Mouse (Mus musculus): ENCODE measurements around the gene Mrc1. TPM values are rescaled to one million over a fixed set of nuclear protein-coding genes. Genes with fewer than 3 reads are reported as not detected.
"Not testable (repeated sequence)": the region's sequence is repeated elsewhere in the genome, so short reads cannot be mapped to it uniquely, and the experiment has no call there.

Gene Mrc1
- total RNA-seq (2021) = 10 to 100 TPM; 15.2 to 17.7 TPM
- long read RNA-seq, experiment 1, partial matches to known transcripts = 5 of 5 reads
- long read RNA-seq, experiment 1, other reads (novel, unspliced or antisense) = 0 of 5 reads
- long read RNA-seq, experiment 2, full-length matches to known transcripts = 3 of 8 reads
- long read RNA-seq, experiment 2, partial matches to known transcripts = 5 of 8 reads
- long read RNA-seq, experiment 2, other reads (novel, unspliced or antisense) = 0 of 8 reads

DNA sequence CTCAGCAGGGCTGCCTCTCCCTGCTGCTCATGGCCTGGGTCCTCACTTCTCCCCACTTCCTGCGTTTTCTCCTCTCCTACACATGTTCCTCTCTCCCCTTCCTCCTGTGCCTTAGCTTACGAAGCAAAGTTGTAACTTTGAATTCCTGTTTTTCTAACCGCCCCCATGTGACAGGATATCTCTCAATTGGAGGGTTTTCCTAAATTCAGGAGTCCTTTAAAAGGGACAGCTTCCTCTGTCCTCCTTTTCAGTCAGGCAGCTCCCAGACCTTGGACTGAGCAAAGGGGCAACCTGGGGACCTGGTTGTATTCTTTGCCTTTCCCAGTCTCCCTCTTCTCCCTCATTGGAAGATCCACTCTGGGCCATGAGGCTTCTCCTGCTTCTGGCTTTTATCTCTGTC lies at the start of gene Mrc1:
Gene Mrc1, plus strand, starts transcription at position 244 of the 400 bp plus-strand sequence.
- no peak for DNase-seq

DNA sequence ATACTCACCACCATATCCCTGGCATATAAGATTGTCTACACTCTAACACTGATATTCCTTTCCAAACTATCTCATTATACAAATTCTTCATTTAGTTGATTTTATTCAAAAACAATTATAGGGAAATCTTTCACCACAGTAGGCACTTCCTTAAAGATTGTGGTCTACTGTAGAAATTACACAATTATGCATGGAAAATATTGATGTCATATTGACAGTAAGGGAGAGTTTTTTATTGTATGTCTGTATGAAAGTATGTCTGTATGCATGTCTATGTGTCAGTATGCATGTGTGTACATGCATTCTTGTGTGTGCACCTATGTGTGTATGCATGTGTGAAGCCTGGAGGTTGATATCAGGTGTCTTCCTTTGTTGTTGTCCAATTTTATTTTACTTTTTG lies 44.8 kb upstream of the Mrc1 start:
- DNase-seq = no peak

DNA sequence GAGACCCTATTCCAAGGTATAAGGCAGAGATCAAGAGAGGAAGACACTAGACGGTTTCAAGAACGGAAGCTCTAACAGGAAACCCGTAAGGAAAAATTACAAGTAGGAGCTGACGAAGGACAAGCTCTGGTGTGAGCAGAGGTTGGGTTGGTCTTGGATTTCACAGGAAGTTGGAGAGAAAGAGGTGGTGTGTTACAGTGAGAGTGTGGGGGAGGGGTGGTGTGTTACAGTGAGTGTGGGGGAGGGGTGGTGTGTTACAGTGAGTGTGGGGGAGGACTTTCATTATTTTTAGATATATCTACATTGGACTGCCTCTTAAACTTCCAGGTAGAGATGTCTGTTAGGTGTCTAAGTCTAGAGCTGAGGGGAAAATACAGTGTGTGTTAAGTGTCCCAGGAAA lies 38.5 kb upstream of the Mrc1 start:
- no peak for DNase-seq

DNA sequence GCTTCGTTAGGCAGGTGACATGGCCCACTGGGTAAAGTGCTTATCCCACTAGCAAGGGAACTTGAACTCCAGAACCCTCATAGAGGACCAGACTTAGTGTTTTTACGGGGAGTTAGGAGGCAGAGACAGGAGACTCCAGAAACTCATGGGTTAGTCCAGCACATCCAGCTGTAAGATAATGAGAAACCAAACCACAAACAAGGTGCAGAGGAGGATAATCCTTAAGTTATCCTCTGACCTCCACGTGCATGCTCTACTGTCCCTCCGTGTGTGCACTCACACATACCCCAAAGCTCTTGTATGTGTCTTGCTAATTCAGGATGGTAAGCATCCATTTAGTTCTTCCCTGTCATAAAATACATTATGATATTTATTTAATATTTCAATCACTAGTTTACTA lies 37.6 kb upstream of the Mrc1 start:
- no peak for DNase-seq

DNA sequence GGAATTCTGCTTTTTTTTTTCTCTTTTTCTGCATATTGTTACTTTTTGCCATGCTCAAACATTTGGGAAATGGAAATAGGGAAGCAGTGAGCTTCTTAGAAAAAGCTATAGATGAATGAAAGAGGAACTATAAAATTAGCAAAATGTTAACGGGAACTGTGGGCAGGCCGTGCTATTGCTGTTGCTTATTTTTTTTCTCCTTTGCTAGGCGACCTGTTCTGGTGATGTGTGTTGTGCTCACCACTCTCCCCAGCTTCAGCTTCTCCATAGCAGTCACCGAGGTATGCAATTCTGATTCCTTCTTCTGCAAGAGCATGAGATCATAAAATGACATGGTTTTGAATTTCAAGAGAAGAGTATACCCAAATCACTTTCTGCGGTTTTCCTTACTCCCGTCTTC lies 37.1 kb upstream of the Mrc1 start:
- DNase-seq = no peak

DNA sequence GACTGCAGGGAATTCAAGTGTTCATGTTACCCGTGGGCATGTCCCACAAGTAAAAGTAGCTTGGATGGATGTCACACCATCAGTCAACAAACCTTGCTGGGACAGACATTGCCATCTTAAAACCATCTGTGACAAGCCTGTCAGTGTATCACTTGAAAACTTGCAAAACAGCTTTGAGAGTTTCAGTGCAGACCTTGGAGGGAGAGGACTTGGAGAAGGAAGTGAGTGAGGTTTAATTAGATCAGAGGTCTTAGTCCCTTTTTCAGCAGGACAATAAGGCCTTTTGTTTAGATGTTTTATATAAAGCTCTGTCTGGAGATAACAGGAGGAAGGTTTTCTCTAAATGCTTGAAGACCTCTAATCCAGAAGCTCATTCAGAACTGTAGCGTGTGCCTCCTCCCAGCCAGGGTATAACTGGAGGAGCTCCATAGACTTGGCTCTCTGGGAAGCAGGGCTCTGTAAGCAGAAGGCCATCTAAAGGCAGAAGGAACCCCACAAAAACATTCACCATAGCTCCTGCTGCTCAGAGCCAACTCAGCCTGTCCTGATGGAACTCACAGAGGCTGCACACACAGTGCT lies 30.8 kb upstream of the Mrc1 start:
- not testable (repeated sequence) for DNase-seq

DNA sequence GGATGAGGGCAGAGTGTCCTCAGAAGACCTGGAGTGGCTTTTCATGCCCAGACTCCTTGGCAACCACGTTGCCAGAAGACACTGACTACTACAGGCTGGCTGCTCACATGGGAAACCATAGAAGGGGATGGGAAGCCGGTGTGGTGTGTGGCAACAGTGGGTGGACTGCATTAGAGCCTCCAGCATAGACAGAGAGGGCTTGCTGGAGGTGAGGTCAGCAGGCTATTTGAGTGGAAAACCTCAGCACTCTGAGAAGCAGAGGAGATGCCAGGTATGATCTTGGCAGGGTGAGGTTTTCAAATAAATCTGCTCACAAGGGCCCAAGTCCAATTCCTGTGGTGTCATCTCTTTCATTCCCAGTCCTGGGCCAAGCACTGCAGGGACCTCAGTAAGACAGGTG lies 29.6 kb upstream of the Mrc1 start:
- DNase-seq = peak; percentile 87

DNA sequence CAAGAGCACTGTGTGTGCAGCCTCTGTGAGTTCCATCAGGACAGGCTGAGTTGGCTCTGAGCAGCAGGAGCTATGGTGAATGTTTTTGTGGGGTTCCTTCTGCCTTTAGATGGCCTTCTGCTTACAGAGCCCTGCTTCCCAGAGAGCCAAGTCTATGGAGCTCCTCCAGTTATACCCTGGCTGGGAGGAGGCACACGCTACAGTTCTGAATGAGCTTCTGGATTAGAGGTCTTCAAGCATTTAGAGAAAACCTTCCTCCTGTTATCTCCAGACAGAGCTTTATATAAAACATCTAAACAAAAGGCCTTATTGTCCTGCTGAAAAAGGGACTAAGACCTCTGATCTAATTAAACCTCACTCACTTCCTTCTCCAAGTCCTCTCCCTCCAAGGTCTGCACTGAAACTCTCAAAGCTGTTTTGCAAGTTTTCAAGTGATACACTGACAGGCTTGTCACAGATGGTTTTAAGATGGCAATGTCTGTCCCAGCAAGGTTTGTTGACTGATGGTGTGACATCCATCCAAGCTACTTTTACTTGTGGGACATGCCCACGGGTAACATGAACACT lies 28.2 kb upstream of the Mrc1 start:
- not testable (repeated sequence) for DNase-seq

DNA sequence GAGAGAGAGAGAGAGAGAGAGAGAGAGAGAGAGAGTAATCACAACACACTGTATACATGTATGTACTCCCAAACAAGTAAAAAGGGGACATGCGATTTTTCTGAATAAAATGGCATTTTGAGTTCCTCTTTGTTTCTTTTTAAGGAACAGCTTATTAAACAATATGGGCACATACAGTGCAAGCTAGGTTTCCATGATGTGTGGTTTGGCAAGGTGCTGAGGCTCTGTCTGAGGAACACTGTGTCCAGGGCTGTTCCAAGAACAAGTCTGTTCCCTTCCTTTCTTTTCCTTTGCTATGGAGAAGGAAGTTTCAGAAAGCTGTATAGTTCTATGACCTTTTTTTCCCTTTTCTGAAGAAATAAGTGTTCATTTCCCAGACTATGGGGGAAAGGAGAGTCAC lies 24.9 kb upstream of the Mrc1 start:
- DNase-seq = no peak

DNA sequence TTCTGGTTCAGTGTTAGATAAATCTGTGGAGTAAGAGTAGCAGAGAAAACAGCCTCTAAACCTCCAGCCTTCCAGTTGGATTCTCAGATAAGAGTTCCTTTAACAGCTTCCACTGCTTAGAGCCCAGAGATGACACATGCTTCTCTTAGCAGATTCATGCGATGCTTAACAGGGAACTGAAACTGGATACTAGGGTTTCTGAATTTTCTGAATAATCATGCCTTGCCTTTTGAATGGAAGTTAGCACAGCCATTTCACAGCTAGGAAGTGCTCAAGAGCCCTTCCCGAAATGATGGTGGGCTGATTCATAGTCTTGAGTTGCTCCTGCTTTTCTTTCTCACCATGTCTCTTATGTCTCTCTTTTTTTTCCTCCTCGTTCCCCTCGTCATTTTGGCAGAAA lies 22.4 kb upstream of the Mrc1 start:
- DNase-seq = no peak

DNA sequence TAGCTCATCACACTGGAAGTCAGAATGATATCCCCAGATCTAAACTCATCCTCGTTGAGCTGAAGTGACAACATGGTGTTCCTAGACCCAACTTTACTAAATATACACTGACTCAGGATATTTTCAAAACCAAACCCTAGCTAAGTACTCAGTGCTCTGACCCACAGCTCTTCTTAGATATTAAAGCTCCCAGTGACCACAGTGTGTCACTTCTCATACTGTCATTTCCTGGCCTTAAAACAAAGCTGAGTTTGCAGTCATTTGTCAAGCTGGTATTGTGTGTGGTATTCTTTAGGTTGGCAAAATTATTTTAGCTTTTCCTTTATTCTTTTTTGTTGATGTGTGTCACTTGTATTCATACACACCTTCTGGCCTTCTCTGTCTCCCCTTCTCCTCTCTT lies 18.5 kb upstream of the Mrc1 start:
- no peak for DNase-seq

DNA sequence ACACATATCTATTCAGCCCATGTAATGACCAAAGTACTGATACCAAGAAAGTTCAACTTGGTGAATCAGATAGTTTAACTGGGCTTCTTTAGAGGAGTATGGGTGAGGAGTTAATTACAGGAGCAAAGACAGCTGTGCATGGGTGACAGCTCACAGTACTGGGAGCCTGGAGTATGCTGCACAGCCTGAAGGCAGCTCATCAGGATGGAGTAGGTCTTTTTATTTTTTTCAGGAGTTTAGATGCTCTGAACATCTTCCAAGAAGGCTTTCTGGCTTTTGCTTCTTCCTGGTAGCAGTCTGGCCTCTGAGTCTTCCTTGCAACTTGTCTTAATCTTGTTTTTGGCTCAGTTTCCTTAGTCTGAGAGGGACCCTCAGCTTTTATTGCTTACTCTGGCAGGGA lies 17.6 kb upstream of the Mrc1 start:
- no peak for DNase-seq

DNA sequence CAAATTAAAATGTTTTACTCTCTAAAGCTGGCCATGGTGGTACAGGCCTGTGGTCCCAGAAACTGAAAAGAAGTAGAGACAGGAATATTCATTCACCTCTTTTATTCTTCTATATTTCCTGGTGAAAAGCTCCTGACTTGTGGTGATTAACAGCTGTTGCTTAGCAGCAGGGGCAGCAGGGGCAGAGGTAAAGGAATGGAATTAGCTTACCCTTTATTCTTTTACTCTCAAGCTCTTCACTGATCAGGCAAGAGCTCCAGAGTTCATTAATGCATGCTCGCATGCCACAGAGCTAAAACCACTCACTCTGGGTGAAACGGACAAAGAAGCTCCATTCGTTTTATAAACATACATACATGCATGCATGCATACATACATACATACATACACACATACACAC lies 14.4 kb upstream of the Mrc1 start:
- DNase-seq = no peak

DNA sequence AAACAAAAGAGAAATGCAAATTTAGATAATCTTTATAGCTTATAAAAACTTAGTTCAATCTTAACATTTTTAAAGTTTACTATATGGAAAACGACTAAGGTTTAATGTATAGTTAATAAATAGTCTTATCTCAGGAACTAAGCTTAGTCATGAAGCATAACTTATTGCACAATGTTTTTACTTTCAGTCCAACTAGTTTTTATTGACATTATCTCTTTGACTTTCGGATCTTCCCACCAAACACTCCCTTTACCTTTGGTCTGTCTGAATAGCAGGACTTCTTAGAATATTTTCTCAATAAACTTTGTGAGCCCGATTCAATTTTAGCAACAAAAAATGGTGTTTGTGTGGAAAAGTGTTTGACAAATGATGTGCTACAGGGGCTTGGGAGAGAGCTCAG lies 12.5 kb upstream of the Mrc1 start:
- no peak for DNase-seq

DNA sequence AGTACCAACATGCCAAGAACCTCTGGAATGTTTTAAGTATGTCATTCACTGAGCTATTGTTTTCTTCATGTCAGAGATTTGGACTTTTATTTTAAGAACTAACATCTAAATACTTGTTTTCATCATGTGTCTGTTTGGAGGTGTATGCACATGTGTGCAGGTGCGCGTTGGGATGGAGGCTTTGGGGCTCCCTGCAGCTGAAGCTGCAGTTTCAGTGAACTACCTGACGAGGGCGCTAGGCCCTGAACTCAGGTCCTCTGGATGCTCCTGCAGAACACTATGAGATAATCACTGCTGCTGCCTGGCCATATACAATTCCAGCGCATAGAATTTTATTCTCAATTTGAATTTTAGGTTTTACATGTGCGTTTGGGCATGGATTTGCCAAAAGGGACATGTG lies 11.1 kb upstream of the Mrc1 start:
- DNase-seq = no peak

DNA sequence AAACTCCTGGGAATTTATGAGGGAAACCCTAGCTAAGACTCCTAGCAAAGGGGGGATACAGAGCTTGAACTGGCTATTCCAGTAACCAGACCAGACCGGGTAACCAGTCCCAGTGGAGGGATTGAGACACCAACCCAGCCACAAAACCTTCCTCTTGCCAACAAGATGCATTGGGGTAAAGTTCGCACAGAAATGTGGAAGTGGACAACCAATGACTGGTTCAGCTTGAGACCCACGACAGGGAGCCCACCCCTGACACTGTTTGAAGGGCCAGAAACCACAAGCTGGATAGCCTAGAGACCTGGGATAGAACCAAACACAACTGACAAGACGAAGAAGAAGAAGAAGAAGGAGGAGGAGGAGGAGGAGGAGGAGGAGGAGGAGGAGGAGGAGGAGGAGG lies 4.8 kb upstream of the Mrc1 start:
- no peak for DNase-seq

DNA sequence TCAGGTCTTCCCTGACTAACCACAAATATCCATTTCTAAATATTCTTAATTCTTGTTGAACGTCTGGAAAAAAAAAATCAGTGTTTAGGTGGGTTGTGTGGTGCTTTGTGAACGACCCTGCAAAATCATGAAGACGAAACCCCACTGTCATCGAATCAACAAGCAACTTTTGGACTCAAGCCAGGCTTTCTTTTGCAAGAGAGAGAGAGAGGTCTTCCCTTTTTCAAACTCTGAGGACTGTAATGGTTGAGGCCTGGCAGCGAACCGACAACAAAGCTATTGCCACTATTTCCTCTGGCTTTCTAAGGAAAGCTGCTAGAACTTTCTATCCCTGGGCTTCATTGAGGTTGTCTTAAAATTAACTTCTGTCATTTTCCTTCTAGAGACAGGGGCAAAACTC lies 697 bp upstream of the Mrc1 start:
- no peak for DNase-seq

DNA sequence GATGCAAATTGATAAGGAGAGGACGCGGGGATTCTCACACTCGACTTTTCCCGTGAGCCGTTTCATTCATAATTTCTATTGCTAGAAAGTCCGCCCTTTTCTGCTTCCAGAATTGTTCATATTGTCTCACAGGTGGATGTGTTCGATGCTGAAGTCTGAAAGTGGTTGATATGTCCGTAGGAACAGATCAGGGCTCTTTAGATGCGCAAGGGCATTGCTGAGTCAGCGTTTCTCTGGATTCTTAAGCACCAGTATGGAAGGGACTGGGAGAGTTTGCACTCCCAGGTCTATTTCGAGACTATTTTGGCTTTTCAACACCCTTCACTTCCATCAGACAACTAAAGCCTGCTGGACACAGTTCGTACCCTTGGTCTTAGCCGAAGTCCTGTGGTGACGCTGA lies 787 bp downstream of the Mrc1 start:
- DNase-seq = no peak

DNA sequence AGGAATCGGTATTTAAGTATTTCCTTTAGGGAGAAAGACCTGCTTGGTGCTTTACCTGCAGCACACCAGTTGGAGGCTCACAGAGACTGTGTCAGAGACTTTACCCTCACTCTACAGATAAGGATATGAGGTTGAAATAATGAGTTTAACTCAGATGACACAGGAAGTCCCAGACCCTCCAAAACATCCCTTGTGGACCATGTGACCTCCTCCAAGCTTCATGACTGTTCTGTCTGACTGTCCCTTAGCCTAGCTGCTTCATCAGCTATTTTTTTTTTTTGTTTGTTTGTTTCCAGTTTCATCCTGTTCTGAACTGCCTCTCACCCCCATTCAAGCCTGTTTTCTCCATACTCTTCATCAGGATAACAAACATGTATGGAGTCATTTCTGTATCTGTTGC lies 3.7 kb downstream of the Mrc1 start:
- DNase-seq = no peak

DNA sequence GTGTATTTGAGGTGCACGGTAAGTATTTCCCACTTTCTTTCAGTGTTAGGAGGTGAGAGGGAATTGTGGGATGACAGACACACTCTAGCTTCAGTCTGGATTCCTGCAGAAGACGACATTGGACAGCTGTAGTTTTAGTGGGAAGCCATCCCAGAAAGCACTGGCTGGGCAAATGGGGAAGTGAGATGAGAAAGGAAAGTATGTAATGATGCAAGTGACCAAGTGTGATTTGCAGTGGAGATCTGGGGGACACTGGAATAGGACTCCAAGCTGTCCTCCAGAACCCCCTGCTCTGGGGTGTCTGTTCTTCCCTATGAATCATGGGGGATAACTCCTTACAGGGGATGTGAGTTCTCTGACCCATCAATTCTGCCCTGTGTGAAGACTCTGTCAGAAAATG lies 4.8 kb downstream of the Mrc1 start:
- no peak for DNase-seq

DNA sequence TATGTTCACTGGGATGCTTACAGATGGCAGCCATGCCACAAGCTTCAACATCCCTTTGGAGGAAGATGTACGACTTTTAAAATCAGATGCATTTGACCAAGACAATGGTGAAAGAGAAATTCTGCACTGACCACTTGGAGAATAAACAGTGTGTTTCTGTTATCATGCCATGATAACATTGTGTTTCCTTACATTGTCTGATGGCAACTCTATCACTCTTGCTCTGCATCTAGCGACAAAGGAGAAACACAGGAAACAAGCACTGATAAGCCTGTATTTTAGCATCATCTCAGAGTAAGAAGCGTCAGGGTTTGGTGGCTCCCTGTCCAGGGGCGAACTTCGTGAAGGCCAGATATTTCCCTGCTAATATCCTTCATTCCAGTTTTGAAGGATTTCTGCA lies 6.1 kb downstream of the Mrc1 start:
- no peak for DNase-seq

DNA sequence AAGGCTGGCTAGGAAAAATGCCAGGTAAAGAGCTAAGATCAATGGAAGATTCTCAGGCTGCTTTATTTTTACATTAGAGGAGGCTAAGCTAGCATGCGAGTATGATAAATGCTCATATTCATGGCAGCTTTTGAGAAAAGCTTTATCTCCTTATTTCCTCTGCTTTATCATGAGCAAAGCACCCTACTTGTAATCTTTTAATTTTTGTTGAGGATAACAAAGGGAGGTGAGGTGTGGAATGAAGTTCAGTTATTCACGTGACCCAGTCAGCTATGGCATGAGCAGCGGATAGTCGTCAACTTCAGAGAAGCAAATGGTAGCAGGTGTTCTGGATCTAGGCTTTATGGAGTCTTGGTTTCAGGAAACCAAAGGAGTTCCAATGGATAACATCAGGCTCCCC lies 7.7 kb downstream of the Mrc1 start:
- DNase-seq = no peak

DNA sequence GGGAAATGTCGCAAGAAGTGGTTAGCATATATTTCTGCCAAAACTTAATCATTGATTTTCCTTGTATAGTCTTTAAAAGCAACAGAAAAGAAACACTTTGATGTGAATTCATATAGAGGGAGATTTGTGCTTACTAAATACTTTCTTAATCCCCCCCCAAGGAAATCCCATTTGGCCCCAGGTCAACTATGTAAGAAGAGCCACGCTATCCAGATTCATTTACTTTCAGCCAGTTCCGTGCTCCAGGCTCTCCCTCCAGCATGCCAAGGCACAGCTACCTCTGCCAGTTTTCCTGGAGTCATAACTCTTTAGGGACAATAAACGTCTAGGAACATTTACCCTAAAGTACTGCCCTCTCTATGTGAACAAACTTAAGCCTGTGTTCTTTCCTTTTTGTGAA lies 8.5 kb downstream of the Mrc1 start:
- DNase-seq = no peak

DNA sequence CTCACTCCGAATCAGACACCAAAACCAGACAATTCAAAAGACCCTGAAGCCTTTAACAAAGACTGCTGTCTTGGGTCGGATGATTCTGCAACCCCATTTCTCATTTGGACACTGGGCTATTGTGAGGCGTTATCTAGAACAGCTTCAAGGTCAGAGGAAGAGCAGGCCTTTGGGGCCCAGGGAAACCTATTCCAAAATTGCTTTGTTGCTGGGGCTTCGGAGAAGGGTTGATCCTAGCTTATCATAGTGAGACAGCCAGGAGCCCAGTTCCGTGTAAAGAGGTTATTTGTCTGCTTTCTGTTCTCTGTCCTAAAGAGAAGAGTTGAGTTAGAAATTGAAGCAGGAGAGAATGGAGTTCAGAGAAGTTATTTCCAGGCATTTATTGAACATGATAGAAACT lies 10.0 kb downstream of the Mrc1 start:
- DNase-seq = no peak

Data from gastrocnemius, postnatal 25 days (tissue).